Mouse (Mus musculus) spleen, postnatal 10 days (tissue): ENCODE measurements around the gene Lrrc4.

Experiments
- DNase-seq, 2 experiments: peaks; one replicate each; pipeline ENCODE4 v3.0.0; 2021 to 2022; ENCODE audit warnings: low spot score in 2 of 2

The Lrrc4 gene

DNA sequence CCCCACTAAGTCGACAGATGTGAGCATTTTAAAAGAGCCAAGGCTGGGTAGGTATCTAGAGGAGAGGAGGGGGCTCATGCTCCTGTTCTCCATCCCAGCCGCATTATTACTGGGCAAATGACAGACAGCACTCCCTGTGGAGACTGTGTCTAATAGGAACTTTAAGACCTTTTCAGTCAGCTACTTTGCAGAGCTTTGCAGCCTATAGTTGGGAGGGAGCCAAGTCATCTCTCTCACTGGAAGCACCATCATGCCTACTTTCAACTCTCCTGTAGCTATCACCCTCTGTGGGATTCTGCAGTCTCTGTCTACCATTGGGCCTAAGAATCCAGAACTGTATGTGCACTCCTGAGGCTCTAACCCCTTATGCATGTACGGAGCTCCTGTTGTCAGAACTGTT, 5.7 kb downstream of the Lrrc4 start:
- no peak for DNase-seq

DNA sequence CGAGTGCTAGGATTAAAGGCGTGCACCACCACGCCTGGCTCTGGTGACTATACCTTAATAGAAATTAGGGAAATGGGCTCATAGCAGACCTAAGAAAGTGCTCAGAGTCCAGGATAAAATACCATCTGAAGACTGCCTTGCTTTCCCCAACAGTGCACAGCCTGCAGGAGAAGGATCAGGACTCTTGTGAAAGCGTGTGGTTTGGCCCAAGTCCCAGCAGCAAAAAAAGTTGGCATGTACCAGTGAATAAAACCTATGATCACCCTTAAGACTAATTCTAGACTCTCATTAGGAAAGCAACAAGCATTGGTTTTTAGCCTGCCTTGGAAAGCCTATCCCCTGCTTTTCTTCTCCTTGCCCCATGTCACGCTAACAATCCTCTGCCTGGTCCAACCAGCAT, 7.7 kb downstream of the Lrrc4 start:
- DNase-seq, result no peak

DNA sequence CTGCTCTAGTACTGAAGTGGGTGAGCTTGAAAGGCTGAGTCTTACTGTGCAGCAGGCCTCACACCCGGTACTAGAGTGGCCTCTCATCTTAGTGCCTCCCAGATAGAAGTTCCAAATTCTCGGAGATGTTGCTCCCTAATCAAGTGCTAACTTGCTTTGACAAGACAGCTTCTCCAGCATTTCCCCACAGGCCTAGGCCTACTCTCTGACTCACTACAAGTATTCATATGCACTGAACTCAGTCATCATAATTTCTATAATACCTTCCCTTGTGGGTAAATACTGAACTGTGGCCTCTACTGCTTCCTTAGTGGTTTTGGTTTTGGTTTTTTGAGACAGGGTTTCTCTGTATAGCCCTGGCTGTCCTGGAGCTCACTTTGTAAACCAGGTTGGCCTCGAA, 8.2 kb downstream of the Lrrc4 start:
- no peak for DNase-seq

DNA sequence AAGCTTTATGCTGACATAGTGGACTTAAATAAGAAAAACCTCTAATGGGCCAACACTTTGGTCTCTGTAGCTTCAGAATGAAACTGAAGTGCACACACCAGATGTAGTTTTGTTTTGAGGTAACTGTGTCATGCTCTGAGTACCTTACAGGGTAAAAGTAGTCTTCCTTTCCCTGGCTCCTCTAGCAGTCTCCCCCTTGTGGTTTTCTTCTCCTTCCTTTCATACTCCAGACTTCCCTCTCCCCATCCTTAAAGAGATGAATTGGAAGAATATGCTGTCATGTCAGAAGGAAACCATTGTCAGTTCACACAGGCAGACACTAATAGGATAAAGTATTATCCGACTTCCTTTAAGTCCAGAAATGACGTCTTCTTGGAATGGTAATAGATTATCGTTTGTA, 9.3 kb downstream of the Lrrc4 start:
- DNase-seq, result no peak

DNA sequence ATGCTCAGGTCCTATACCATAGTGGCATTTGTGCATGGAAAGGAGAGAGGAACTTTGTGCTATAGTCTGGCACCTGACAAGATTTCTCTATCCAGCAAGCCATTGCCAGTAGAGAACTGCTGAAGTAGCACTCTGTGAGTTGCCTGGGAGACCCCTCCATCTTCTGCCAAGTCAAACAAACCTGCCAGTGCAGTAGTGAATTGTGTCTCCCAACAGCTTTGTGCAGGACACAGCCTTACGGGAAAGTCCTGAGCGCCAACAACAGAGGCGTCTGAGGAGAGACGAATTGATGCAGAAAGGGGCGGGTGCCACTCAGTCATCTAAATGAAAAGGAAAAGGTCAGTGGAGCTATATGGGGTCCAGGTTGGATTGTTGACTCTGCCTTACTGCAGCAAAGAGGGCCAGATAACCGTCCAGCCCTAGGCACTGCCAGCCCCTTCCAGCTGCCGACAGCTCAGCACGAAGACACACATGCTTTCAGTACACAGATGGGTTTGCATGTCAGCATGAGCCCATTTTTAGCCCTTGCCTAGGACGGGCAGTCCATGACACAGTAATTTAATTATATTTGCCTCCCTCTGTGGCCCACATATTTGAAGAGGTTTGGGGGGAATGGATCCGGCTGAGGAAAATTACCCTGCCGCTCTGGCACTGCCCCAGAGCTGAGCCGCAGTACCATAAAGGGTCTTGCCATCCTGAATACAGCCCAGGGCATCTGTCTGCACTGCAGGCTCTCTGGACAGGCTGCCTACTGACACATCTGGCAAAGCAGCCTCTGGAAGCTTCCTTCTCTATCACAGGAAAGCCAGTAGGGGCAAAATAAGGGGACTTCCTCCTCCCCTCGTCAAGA, 11.8 kb downstream of the Lrrc4 start:
- DNase-seq, result no peak

DNA sequence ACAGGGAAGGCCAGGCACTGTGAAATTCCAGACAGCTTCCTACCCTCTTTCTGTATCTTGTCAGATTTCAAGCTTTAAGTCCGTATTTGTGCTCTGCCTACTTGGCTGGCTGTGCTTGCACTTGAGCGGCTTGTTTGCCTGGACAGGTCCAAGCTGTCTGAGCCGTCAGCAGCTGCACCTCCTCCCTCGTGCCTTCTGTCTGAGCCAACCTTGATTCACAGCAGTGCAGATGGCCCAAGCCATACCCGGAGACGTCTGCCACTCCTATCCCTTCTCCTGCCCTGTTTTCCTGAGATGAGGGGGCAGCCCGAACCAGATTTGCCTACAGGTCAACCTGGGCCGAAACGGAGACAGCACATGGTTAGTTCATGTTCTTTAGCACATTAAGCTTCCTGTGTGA, 14.5 kb downstream of the Lrrc4 start:
- no peak for DNase-seq

DNA sequence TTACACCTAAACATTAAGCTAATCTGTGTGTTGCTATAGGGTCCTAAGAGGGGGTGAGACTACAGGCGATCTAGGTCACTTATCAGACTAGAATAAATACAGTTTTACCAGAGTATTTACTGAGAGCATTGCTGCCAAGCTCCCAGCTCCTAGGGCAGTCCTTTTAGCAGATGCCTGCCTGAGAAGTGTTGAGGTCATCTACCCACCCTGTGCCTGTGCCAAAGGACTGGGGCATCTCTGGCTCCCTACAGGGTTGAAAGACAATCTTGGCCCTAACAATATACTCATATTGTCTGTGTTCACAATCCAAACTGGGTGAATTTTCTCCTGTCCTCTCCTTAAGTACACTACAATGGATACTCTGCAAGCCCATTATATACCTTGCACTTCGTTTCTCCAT, 16.7 kb downstream of the Lrrc4 start:
- no peak for DNase-seq

DNA sequence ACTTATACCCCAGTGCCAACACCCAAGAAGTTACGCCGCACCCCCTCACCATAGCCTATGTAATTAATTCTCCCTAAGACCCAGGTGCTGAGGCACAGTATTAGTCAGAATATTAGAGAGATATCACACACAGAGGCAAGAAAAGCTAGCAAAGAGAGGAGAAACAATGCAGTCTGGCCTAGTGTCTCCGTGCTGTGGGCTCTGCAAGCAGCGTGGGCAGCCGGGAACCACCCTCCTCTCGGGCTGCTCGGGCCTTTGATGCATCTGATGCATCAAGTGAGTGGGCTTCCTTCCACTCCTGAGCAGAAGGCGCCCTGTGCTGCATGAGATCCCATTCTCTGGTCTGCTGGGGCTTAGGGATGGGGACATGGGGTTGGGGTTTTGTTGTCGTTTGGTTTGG, 18.5 kb downstream of the Lrrc4 start:
- no peak for DNase-seq

DNA sequence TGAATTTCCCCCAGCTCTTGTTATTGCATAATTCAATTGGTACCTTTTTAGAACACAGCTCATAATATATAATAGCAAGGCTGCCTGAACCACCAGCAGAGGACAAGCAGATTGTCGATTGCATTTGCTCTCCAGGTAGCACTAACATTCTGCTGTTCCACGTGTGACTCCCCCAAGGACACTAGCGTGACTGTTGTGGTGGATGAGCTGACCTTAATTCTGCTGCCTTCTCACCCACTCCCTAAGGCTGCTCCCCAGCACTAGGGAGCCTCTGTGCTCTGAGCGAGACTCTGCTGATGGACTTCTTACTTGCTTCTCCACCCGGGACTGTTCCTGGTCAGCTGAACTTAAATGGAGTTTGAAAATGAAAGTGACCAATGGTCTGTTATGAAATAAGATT, 26.8 kb downstream of the Lrrc4 start:
- DNase-seq, result no peak

DNA sequence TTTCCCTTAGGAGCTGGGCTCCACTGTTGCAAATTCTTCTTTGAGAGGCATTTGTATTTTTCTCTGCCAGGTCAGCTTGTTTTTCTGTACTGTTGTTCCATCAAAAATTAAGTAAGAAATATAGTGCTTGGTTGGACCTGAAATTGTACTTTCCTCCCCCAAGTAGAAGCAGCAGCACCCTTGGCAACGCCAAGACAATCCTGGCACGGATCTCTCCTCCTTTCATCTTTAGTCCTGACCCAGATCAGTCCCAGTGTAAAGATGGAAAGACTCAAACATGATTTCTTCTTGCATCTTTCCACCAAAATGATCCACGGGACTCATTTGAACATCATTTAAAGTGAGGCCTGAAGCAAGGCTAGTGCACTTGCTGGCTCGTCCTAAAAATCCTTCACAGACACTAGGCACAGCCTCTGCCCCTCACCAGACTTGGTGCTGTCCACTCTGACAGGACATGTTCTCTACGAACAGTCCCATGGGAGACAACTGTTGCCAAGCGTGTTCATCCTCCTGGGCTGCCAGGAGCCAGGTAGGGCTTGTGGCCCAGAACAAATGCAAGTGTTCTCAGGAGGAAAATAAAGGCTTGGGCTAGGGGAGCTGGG, 27.8 kb downstream of the Lrrc4 start:
- DNase-seq, result no peak

DNA sequence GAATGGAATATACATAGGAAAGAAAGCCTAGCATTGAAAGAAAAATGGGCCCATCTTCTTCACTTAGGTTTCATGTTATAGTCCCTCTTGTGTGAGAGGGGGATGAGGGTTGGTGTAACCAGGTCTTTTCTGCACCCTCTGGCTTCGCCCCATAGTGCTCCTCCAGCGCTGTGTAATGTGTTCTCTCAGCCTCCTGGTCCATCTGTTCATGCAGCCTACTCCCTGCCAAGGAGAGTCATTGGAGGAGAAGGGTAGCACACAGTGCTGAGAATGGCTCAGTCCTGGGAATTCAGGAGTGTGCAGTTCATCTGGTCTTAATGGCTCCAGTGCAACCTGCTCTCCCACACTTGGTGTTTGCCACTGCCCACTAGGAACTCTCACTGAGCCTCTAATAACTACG, 30.6 kb downstream of the Lrrc4 start:
- DNase-seq, result no peak

DNA sequence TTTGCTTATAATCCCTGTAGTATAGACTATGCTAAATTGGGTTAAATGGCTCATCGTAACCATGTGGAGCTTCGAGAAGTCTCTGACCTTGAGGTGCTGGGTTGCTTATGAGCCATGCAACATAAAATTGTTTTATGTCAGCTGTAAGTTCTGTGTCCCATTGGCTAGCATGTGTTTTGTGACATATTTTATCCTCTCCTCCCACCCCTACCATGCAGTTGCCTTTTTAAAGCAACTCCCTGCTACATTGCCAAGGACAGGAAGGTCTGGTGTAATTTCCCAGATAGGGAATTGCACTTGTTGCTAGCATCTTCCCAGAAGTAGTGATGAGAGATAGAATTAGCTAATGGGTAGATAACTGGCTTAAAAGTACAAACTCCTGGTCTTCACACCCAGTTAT, 31.7 kb downstream of the Lrrc4 start:
- DNase-seq, result no peak

DNA sequence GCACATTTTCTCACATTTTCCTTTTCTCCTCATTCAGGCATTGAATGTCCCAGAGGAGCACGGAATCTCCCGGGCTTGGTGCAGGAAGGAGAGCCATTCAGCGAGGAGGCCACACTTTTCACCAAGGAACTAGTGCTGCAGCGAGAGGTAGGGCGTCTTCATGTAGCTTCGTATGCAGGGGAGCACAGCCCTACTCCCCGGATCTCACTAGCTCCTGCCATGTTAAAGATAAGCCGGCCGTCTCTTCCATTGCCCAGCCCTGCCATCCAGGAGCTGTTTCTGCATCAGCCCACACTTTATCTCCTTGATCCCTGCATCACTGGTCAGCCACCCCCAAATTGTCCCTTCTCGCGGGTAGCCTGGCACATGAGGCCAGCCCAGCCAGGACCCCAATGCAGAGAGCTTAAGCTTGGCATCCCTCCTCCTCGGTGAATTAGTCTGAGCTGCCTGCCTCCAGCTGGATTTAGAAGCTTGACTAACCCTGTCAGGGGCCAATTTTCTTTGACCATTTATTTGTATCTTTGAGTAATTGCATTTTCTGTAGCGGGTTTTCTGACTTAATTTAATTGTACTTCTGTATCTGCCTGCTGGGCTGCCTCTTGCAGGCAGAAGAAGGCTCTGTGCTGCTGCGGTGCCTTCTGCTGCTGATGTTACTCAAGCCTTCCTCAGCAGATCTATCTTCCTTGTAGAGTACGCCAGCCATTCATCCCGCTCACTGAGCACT, 35.6 kb downstream of the Lrrc4 start:
- no peak for DNase-seq

DNA sequence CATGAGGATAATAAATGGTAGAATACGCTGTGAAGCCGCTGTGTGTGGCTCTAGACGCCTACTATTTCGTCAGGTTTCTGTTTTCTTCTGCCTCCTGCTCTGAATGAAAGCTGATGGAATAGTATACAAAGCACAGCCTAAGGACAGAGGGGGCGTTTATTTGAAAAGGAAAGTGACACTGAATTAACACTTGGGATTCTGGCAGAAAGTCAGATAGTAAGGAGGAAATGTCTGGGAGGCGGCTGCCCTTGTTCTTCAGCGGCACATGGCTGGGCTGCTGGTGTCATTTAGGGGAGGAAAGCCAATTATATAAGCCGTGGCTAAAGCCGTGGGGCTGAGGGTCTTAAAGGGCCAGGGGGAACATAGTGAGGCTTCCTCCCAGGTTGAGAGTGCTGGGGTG, 36.2 kb downstream of the Lrrc4 start:
- no peak for DNase-seq

DNA sequence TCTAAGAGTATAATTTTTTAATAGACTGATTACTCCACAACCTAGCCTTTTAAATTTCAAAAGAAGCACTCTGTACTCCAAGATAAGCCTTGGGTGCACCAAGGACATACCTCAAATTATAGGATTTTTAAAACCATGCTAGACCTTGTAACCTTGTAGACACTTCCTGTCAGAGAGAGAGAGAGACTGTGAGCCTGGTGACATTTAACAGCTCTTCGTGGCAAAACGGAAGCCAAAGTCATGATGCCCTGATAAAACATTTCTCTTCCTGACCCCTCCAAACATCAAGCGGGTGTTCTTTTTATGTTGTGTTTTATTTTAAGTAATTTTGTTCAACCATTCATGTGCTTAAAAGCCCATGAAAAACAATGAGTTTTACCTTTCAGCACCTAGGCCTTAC, 39.7 kb downstream of the Lrrc4 start:
- no peak for DNase-seq

DNA sequence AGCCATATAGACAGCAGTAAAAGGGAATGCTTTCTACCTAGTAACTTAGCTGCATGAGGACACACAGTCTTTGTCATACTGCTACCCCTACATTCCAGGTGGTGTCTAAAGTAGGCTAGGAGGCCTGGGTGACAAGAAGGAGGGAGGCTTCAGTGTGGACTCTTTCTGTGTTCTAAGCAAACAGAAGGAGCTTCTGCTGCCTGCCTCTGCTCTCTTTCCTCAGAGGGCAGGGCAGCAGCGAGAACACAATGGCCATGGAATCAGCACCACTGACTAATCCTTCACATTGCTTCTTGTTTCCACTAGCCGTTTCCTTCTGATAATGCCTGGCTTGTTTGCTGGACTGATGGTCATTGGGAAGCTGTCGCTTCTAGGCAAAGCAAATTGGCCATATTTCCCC, 40.4 kb downstream of the Lrrc4 start:
- no peak for DNase-seq

DNA sequence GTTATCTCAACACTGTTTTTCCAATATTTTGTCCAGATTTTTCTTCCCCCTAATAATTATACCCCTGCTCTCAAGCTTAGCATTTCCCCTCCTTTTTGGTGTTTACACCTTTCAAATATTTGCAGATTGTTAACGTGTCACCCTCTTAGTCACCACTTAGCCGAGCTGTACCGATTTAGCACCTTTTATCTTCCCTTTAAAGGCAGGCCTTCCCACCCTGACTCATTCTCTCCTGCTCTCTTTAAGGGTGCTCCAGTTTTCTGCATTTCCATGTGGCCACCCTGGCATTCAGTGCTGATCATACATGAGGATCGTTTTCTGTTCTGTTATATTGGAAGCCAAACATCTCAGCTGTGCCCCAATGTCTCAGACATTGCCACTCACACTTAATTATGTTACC, 41.9 kb downstream of the Lrrc4 start:
- DNase-seq, result no peak

DNA sequence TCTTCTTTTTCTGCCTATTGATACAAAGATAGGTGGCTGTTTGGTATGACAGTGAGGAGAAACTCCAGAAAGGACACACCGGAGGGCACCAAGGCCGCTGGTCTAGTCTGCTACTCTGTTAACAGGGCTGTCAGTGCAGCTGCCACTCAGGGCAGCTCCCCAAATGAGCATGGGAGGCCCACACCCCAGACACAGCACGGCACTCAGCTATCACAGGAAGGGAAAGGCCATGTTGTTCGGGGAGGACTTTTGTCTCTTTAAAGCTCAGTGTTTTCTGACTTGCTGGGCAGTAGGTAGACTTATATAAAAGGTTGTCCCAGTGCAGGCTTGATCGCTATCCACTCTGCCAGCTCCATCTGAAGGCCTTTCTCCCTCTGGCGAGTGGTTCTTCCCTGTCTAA, 44.4 kb downstream of the Lrrc4 start:
- DNase-seq, result no peak

DNA sequence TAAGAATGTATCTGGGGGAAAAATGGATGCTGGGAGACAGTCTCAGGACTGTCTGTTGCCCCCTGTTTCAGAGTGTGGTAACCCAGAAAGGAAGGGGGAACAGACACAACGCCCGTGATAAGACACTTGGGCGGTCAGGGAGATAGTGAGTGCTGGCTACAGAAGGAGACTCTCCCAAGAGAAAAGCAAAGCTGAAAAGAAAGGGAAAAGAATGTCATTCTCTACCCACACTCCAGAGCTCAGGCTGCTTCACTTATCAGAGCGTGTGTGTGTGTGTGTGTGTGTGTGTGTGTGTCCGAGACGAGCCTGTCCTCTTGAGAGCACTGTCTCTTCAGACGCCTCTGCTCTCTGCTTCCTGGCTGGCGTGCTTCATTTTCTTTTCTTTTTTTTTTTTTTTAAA, 45.8 kb downstream of the Lrrc4 start:
- no peak for DNase-seq

DNA sequence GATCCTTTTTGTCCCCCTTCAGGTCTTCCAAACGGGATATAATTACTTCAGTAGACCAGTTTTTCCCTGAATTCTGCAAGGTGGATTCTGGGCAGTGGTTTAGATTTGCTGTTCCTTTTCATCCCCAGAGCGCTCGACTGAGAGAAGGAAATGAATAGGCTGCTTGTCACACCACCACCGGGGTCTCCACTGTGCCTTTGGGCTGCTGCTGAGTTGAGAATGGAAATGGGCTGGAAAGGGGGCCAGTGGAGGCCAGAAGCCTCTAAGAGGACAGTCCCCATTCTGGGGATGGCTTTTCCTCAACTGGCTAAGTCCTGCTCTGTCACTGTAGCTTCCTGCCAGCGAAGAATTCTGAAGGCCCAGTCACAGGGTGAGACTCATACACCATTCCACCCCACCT, 47.6 kb downstream of the Lrrc4 start:
- no peak for DNase-seq

DNA sequence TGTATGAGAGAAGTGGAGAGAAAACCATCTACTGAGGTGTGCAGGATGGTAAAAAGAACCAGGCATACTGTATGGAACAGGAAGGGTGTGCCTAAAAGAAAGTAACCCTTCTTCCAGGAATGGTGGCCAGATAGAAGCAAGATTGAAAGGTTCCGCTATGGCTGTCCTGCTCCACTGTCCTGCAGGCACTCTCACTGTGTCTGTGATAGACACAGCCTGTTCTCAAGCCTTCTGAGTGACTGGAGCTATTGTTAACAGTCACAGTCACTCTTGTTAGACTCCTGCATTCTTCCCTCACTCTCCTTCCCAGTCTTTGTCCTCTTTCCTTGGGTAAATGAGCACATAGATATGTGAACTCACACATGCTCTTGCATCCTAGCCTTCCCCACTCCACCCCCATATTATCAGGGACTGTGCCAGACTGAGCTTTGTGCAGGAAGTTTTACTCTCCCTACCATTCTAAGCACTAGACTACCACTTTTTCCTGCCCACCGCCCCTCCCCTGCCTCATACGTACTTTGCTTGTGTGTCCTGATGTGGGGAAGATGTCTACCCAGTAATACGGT, 48.4 kb downstream of the Lrrc4 start:
- no peak for DNase-seq

DNA sequence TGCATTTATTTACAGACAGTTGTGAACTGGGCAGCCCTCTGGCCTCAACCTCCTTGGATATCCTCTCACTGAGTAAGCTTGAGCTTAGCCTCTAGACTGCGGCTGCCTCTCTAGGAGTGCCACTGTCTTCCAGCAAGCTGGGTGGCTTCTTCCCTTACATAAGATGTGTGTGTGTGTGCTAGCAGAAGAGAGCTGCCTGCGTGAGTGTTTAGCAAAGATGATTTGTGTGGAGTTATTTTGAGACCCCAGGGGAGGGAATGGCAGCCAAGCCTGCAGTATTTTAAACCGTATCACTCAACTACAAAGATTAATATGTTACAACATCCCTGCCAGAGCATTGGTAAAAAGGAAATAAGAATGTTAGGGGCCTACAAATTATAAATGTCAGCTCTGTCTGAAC, 49.9 kb downstream of the Lrrc4 start:
- no peak for DNase-seq

DNA sequence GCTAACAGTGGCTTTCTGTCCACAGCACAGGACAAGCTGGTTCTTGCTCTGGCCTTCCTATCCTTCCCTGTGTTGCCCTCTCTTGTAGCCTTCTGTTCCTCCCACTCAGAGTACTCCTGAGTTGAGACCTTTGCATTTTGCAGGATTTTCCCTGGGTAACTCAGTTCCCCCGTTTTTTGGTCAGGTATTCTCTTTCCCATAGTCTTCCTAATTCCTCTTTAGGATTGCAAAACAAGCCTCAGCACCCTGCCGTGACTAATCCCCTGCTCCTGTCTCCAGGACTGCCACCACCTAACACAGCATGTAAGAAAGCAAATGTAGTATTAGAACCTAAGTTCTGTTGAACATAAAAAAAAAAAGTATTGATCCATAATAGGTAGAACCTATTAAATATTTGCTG, 60.2 kb downstream of the Lrrc4 start:
- no peak for DNase-seq
